Comparison of ENCODE assay signal across 8 mouse cellular contexts in the genomic region with DNA sequence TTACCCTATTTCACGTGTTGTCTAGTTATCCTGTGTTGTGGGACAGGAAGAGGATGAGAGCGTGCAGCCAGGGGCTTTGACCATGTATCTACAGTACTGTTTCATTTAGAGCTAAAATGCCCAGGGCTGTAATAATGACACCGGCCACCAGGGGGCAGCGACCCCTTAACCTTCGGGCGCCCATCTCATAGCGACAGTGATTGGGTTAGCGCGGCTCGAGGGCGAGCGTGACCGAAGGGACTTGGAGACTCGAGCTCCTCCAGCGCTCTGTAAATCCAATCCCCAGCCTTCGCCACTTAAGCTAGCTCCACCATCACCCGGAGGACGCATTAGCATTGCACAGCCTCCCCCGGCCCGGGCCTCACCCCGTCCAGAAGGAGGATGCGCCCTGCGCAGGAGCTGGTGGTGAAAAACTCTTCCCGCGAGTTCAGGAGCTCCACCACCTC. TPM values are rescaled to one million over a fixed set of nuclear protein-coding genes. Genes with fewer than 3 reads are reported as not detected.
DNase-seq lines count a peak whose midpoint lies in the region; ATAC-seq lines count a peak whose summit lies in the region.

A gene (plus strand): TSS at position 224 of the 446 bp plus-strand sequence.

- H3K36me3 ChIP-seq in hindbrain, embryonic 15.5 days, result peaks cover 20% of the 10 kb centered on the region; the same call in 1 of the 2 replicates

- H3K4me1 ChIP-seq in hindbrain, embryonic 15.5 days (replicated peaks), result peaks cover 10% of the 10 kb centered on the region

- peak within 1 kb of the TSS; percentile 68 for H3K9ac ChIP-seq in hindbrain, embryonic 15.5 days

- no peaks in the 10 kb centered on the region for H3K27me3 ChIP-seq in hindbrain, embryonic 15.5 days

- H3K4me3 ChIP-seq in hindbrain, embryonic 15.5 days, result peak within 1 kb of the TSS; percentile 62

- peak within 1 kb of the TSS; percentile 81 for H3K4me2 ChIP-seq in hindbrain, embryonic 15.5 days

- 0% methylated on average over 25 of the region's 25 CpGs for whole genome bisulfite sequencing in hindbrain, embryonic 15.5 days

- peak; percentile 92 for ATAC-seq in hindbrain, embryonic 15.5 days (ENCODE audit: low FRiP score, low read depth)

- peak; percentile 91 for DNase-seq in R1 (ENCODE audit: low read depth, low spot score)
- peak; percentile 96 for DNase-seq in cerebellum, postnatal 25 days
- DNase-seq in frontal cortex, postnatal 36 days (ENCODE audit: low spot score in 2 of 2), result peak; percentile 95 to 96
- peak; percentile 87 for DNase-seq in left cerebral cortex, adult 11 months (ENCODE audit: low spot score)
- peak; percentile 88 to 91 for DNase-seq in lung, postnatal 4 days
- DNase-seq in retina, postnatal 7 days (ENCODE audit: low read depth, low spot score), result peak; percentile 87
- DNase-seq in urinary bladder, adult 2 months (ENCODE audit: low spot score), result peak; percentile 89

- no peaks in the 10 kb centered on the region for H3K9me3 ChIP-seq in hindbrain, embryonic 15.5 days

- H3K27ac ChIP-seq in hindbrain, embryonic 15.5 days (replicated peaks), result peak within 1 kb of the TSS; percentile 95

RNA-seq across cellular contexts. Expression of the gene that starts here (rescaled TPM):
- 9.3 and 12.0 TPM in 2 replicates for polyA plus RNA-seq in hindbrain, embryonic 15.5 days (2015; fragmentation: Nextera tagmentation; extraction: Ambion mirVana)
- 11.4 and 12.7 TPM in 2 replicates for polyA plus RNA-seq in urinary bladder, adult 2 months (2012; rRNA removed)

Comparison
In these comparisons a context has a peak if more than half of its experiments do, and no peak if none do; other contexts are left out.
1. Peak in every context shown above with its lines: DNase-seq, ATAC-seq, H3K4me3 ChIP-seq and H3K27ac ChIP-seq.